Mouse (Mus musculus): Measurements from ENCODE around the gene Ntn5. TPM values are rescaled to one million over a fixed set of nuclear protein-coding genes. Genes with fewer than 3 reads are reported as not detected.
A peak's percentile ranks its signal among the peaks of the same experiment; 100 is the strongest.

Ntn5 gene
- polyA plus RNA-seq, 1 experiment from 2014 or later, result 1.0 TPM

- no peaks in the 10 kb centered on the region for H3K9me3 ChIP-seq
- peaks cover 29% of the 10 kb centered on the region for H3K4me1 ChIP-seq
- no peaks in the 10 kb centered on the region for H3K36me3 ChIP-seq
- H3K27ac ChIP-seq, result no peak overlapping the region
- 64% methylated on average over 3 of the region's 3 CpGs for WGBS
- no peak overlapping the region for H3K9ac ChIP-seq
- no peak overlapping the region for H3K4me3 ChIP-seq (replicated peaks)
- no peaks in the 10 kb centered on the region for H3K27me3 ChIP-seq (replicated peaks)
- ATAC-seq (ENCODE audit: insufficient read depth, low FRiP score, low read depth), result no peak
- no peak overlapping the region for H3K4me2 ChIP-seq
These were observed 3.0 kb downstream of the Ntn5 start for GRCm38 (mm10) chr7:45686841-45687240.

DNA sequence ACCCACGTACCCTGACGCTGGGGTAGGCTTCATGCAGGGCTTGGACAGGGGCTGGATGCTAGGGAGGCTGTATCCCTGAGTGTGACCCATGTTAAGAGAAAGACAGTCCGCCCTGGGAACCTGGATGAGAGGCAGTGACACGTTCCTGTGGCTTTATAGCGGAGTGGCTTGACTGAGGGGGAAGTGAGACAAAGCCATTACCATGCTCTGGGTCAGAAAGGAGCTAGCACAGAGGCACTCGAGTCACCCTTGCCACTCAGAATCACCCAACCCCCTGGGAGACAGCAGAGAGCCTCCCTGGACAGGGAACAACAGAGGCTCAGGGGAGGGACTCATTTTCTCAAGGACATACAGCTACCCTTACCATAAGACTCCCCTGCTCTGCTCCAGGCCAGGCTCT lies 5.3 kb downstream of the Ntn5 start:
- Histone ChIP-seq H3K27me3 (replicated peaks) (no peaks in the 10 kb centered on the region), H3K4me3 (replicated peaks) (no peak overlapping the region), H3K27ac (no peak overlapping the region), H3K36me3 (no peaks in the 10 kb centered on the region), H3K9me3 (no peaks in the 10 kb centered on the region), H3K9ac (no peak overlapping the region), H3K4me1 (peaks cover 21% of the 10 kb centered on the region), H3K4me2 (no peak overlapping the region)
- ATAC-seq (ENCODE audit: insufficient read depth, low FRiP score, low read depth), result no peak
- WGBS, result 68% methylated on average over 6 of the region's 6 CpGs

- Histone ChIP-seq H3K4me1 (peaks cover 17% of the 10 kb centered on the region), H3K36me3 (no peaks in the 10 kb centered on the region), H3K27me3 (replicated peaks) (no peaks in the 10 kb centered on the region), H3K4me2 (no peak overlapping the region), H3K4me3 (replicated peaks) (no peak overlapping the region), H3K27ac (no peak overlapping the region), H3K9me3 (no peaks in the 10 kb centered on the region), H3K9ac (no peak overlapping the region)
- WGBS, result 63% methylated on average over 11 of the region's 11 CpGs
- no peak for ATAC-seq (ENCODE audit: insufficient read depth, low FRiP score, low read depth)
These were observed 6.0 kb downstream of the Ntn5 start for GRCm38 (mm10) chr7:45689800-45690199.

DNA sequence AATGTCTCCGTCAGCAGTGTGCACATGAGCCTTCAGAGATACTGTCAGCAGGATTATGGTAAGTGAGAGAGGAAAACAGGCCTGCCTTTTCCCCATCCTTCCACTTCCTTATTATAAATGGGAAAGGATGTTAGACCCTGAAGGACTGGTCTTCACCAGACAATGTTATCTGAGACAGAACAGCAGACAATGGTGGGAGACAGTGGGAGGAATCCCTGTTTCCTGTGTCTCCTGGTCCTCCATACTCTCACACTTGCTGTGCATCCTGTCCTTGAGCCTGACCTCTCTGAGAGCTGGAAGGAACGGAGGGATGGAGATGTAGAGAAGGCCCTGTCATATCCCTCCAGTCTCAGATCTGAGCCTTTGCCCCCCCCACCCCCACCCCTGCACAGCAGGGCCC lies 8.5 kb downstream of the Ntn5 start:
- no peak for ATAC-seq (ENCODE audit: insufficient read depth, low FRiP score, low read depth)
- WGBS, result 83% methylated on average over 2 of the region's 2 CpGs
- Histone ChIP-seq H3K4me2 (no peak overlapping the region), H3K9ac (no peak overlapping the region), H3K27me3 (replicated peaks) (no peaks in the 10 kb centered on the region), H3K27ac (no peak overlapping the region), H3K4me3 (replicated peaks) (no peak overlapping the region), H3K9me3 (no peaks in the 10 kb centered on the region), H3K36me3 (no peaks in the 10 kb centered on the region), H3K4me1 (no peaks in the 10 kb centered on the region)

- no peak for ATAC-seq (ENCODE audit: insufficient read depth, low FRiP score, low read depth)
- H3K4me2 ChIP-seq, result no peak within 1 kb of the TSS
- no peak within 1 kb of the TSS for H3K27ac ChIP-seq
- H3K36me3 ChIP-seq, result no peaks in the 10 kb centered on the region
- H3K4me3 ChIP-seq (replicated peaks), result no peak within 1 kb of the TSS
- no peaks in the 10 kb centered on the region for H3K4me1 ChIP-seq
- H3K9ac ChIP-seq, result no peak within 1 kb of the TSS
- WGBS, result 90% methylated on average over 50 of the region's 50 CpGs
- no peaks in the 10 kb centered on the region for H3K9me3 ChIP-seq
- H3K27me3 ChIP-seq (replicated peaks), result peaks cover 8% of the 10 kb centered on the region; the same call in 1 of the 2 replicates
These were observed 10.2 kb downstream of the Ntn5 start, which contains the start of gene Sec1 for GRCm38 (mm10) chr7:45693921-45694591. Gene Sec1, minus strand, starts transcription at chr7:45694402.

DNA sequence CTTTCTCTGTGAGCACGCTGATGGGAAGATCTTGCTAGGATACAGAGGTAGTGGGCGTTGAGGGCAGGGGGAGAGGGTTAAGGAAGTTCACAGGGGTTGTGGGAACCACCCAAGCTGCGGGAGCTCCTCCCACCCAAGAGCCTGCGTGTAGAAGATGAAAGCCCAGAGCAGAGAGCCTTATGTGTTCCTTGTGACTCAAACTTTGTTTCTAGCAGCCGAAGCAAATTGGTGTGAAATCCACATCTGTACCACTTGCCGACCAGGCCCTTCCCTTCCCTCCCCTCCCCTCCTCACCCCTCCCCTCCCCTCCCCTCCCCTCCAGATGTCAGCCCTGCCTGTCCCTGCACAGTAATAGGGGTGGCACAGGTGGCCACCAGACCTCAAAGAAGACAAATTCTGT lies 11.3 kb downstream of the Ntn5 start:
- no peak overlapping the region for H3K27ac ChIP-seq
- no peak for ATAC-seq (ENCODE audit: insufficient read depth, low FRiP score, low read depth)
- H3K9ac ChIP-seq, result no peak overlapping the region
- no peaks in the 10 kb centered on the region for H3K36me3 ChIP-seq
- H3K4me2 ChIP-seq, result no peak overlapping the region
- H3K9me3 ChIP-seq, result no peaks in the 10 kb centered on the region
- H3K4me1 ChIP-seq, result peaks cover 8% of the 10 kb centered on the region; the same call in 1 of the 2 replicates
- H3K27me3 ChIP-seq (replicated peaks), result peaks cover 18% of the 10 kb centered on the region
- WGBS, result 13% methylated on average over 6 of the region's 6 CpGs
- H3K4me3 ChIP-seq (replicated peaks), result no peak overlapping the region

- Histone ChIP-seq H3K36me3 (no peaks in the 10 kb centered on the region), H3K27ac (no peak overlapping the region), H3K9ac (no peak overlapping the region), H3K4me2 (no peak overlapping the region), H3K4me3 (replicated peaks) (no peak overlapping the region), H3K9me3 (no peaks in the 10 kb centered on the region), H3K27me3 (replicated peaks) (peaks cover 21% of the 10 kb centered on the region), H3K4me1 (peaks cover 13% of the 10 kb centered on the region)
- 77% methylated on average over 7 of the region's 7 CpGs for WGBS
- no peak for ATAC-seq (ENCODE audit: insufficient read depth, low FRiP score, low read depth)
These were observed 14.1 kb downstream of the Ntn5 start for GRCm38 (mm10) chr7:45697894-45698293.

DNA sequence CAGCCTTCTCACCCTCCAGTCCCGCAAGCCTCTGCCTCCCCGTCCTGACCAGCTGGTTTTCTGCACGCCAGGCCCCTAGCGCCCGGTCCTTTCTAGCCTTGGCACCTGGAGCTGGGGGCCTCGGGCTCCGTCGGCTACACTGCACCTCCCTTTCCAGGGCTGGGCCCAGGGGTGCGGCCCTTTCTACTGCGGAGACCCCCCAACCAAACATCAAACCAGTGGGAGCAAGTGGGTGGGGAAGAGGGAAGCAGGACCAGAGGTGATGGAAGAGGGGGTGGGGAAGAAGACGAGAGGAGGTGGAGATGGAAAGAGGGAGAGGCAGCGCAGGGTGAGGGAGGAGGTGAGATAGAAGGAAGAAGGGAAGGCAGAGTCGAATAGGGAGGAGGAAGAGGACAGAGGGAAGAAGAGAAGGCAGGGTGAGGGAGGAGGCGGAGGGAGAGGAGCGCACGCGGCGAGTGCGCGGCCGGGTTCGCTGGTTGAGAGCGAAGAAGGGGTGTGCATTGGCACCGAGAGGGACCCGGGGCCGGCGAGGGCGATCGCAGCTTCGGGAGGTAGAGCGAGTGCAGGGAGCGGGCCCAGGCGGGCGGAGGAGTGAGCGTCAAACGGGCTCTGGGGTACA lies 15.8 kb downstream of the Ntn5 start, which contains the start of gene Car11:
TSS of gene Car11 (plus strand) at position 321 of the 619 bp plus-strand sequence.
- Histone ChIP-seq H3K4me2 (peak within 1 kb of the TSS; percentile 83), H3K36me3 (no peaks in the 10 kb centered on the region), H3K9me3 (no peaks in the 10 kb centered on the region), H3K9ac (peak within 1 kb of the TSS; percentile 9; the same call in 1 of the 2 replicates), H3K27ac (no peak within 1 kb of the TSS), H3K27me3 (replicated peaks) (peaks cover 21% of the 10 kb centered on the region), H3K4me1 (peaks cover 22% of the 10 kb centered on the region), H3K4me3 (replicated peaks) (peak within 1 kb of the TSS; percentile 43)
- WGBS, result 2% methylated on average over 36 of the region's 36 CpGs
- ATAC-seq (ENCODE audit: insufficient read depth, low FRiP score, low read depth), result no peak

DNA sequence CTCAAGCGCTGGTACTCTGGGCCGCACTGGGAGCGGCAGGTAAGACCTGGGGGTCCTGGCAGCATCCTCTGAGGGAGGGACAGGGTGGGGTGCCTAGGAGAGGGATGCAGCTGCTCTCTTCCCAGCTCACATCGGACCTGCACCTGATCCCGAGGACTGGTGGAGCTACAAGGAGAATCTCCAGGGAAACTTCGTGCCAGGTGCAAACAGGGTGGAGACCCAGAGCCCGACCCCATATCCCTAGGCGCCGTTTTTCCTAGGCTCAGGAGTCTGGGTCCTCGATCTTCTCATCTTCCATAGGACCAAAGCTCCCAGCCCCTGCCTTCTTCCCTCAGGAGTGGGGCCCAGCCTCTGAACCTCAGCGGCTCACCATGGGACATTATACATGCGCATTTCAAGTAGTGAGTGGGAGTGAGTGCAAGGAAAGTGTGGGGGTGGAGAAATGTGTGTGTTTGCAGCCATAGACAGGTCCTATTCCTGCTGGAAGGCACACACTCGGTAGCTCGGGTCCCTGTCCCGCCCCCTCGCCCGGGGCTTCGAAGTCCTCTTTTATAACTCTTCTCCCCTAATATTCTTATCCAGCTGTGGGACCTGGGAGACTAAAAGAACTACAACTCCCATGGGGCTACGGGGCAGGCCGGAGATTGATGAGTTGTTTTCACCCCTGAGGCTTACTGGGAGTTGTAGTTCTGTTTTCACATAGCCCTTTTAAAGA lies 16.6 kb downstream of the Ntn5 start:
- Histone ChIP-seq H3K36me3 (no peaks in the 10 kb centered on the region), H3K9ac (peak overlapping the region; percentile 9; the same call in 1 of the 2 replicates), H3K9me3 (no peaks in the 10 kb centered on the region), H3K4me1 (peaks cover 26% of the 10 kb centered on the region), H3K4me2 (peak overlapping the region; percentile 83), H3K4me3 (replicated peaks) (peak overlapping the region; percentile 43), H3K27ac (no peak overlapping the region), H3K27me3 (replicated peaks) (peaks cover 21% of the 10 kb centered on the region)
- no peak for ATAC-seq (ENCODE audit: insufficient read depth, low FRiP score, low read depth)
- WGBS, result under 1% methylated on average over 20 of the region's 20 CpGs

- Histone ChIP-seq H3K27ac (peak overlapping the region; percentile 69; the same call in 1 of the 2 replicates), H3K4me2 (peak overlapping the region; percentile 83), H3K27me3 (replicated peaks) (peaks cover 21% of the 10 kb centered on the region), H3K4me3 (replicated peaks) (peak overlapping the region; percentile 43), H3K9ac (no peak overlapping the region), H3K36me3 (no peaks in the 10 kb centered on the region), H3K9me3 (no peaks in the 10 kb centered on the region), H3K4me1 (peaks cover 32% of the 10 kb centered on the region)
- 33% methylated on average over 11 of the region's 11 CpGs for WGBS
- ATAC-seq (ENCODE audit: insufficient read depth, low FRiP score, low read depth), result no peak
These were observed 17.2 kb downstream of the Ntn5 start for GRCm38 (mm10) chr7:45701072-45701471.

- H3K27ac ChIP-seq, result no peak overlapping the region
- no peaks in the 10 kb centered on the region for H3K9me3 ChIP-seq
- no peak overlapping the region for H3K4me2 ChIP-seq
- 85% methylated on average over 11 of the region's 11 CpGs for WGBS
- peaks cover 21% of the 10 kb centered on the region for H3K27me3 ChIP-seq (replicated peaks)
- no peak for ATAC-seq (ENCODE audit: insufficient read depth, low FRiP score, low read depth)
- H3K4me3 ChIP-seq (replicated peaks), result no peak overlapping the region
- no peak overlapping the region for H3K9ac ChIP-seq
- H3K36me3 ChIP-seq, result no peaks in the 10 kb centered on the region
- peaks cover 37% of the 10 kb centered on the region for H3K4me1 ChIP-seq
These were observed 17.8 kb downstream of the Ntn5 start for GRCm38 (mm10) chr7:45701607-45702006.

GRCm38 (mm10) chr7:45702316-45702715 lies 18.5 kb downstream of the Ntn5 start:
- 91% methylated on average over 11 of the region's 11 CpGs for WGBS
- Histone ChIP-seq H3K9me3 (no peaks in the 10 kb centered on the region), H3K4me2 (no peak overlapping the region), H3K36me3 (no peaks in the 10 kb centered on the region), H3K4me1 (peaks cover 44% of the 10 kb centered on the region), H3K27ac (no peak overlapping the region), H3K27me3 (replicated peaks) (peaks cover 21% of the 10 kb centered on the region), H3K4me3 (replicated peaks) (no peak overlapping the region), H3K9ac (no peak overlapping the region)
- no peak for ATAC-seq (ENCODE audit: insufficient read depth, low FRiP score, low read depth)

Measured in stomach, embryonic 15.5 days (tissue).